Comparison of ENCODE assay signal across 8 mouse cellular contexts in the genomic region with DNA sequence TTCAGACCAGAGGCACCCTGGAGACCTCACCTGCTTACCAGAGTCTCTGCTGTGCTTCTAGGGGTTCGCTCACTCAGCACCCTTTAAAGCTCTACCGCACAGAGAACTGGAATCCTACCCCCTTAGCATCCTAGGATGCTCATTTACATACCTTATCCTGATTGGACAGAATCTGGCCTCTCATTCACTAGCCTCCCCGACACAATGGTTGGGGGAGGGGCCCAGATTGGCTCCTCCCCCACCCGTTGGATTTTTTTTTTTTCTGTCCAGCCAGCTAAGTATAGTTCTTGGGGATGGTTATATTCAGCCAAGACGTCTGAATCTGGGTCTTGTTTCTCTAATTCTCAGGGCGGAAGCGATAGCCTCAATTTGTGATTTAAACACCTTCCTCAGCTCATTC. TPM values are rescaled to one million over a fixed set of nuclear protein-coding genes. Genes with fewer than 3 reads are reported as not detected.
DNase-seq lines count a peak whose midpoint lies in the region; ATAC-seq lines count a peak whose summit lies in the region.

A gene (plus strand): TSS at position 283 of the 400 bp plus-strand sequence.

- no peak within 1 kb of the TSS for H3K4me3 ChIP-seq in midbrain, embryonic 15.5 days

- H3K36me3 ChIP-seq in midbrain, embryonic 15.5 days (replicated peaks), result no peaks in the 10 kb centered on the region

- 17% methylated on average over 7 of the region's 7 CpGs for WGBS in midbrain, embryonic 15.5 days

- H3K9me3 ChIP-seq in midbrain, embryonic 15.5 days, result no peaks in the 10 kb centered on the region

- no peak within 1 kb of the TSS for H3K27ac ChIP-seq in midbrain, embryonic 15.5 days

- no peaks in the 10 kb centered on the region for H3K27me3 ChIP-seq in midbrain, embryonic 15.5 days (replicated peaks)

- no peak for ATAC-seq in midbrain, embryonic 15.5 days (replicated peaks)

- DNase-seq in frontal cortex, adult 2 months (ENCODE audit: extremely low spot score in 1 of 2, low spot score in 1 of 2), result no peak
- DNase-seq in frontal cortex, postnatal 14 days (ENCODE audit: low spot score in 2 of 2), result no peak
- DNase-seq in ZHBTc4 (ENCODE audit: low read depth, low spot score), result peak; percentile 86
- peak; percentile 53 for DNase-seq in induced T-regulatory cell, adult 2 months (ENCODE audit: low read depth)
- DNase-seq in spleen, adult 12 weeks (ENCODE audit: low spot score), result no peak
- no peak for DNase-seq in cerebellum, adult 11-12 months
- no peak for DNase-seq in right cerebral cortex, postnatal 25 days

- peaks cover 17% of the 10 kb centered on the region for H3K4me1 ChIP-seq in midbrain, embryonic 15.5 days

- no peak within 1 kb of the TSS for H3K4me2 ChIP-seq in midbrain, embryonic 15.5 days

- H3K9ac ChIP-seq in midbrain, embryonic 15.5 days, result no peak within 1 kb of the TSS

RNA-seq across cellular contexts. Expression of the gene that starts here (rescaled TPM):
- polyA plus RNA-seq in frontal cortex, adult 2 months (2012; rRNA removed), result 29.4 and 29.9 TPM in 2 replicates
- 37.3 and 43.7 TPM in 2 replicates for polyA plus RNA-seq in midbrain, embryonic 15.5 days (2015; fragmentation: Nextera tagmentation; extraction: Ambion mirVana)

Comparison
In these comparisons a context has a peak if more than half of its experiments do, and no peak if none do; other contexts are left out.
1. DNase-seq: peak in ZHBTc4 (single experiment) and induced T-regulatory cell, adult 2 months (single experiment); none in frontal cortex, adult 2 months (0 of 2), frontal cortex, postnatal 14 days (0 of 2), spleen, adult 12 weeks (single experiment), cerebellum, adult 11-12 months (single experiment) and right cerebral cortex, postnatal 25 days (single experiment).